Mouse (Mus musculus) heart, adult 2 months (tissue): Measurements from ENCODE around the gene Sebox.

Experiments used
- CTCF ChIP-seq: fragments of 200-600 bp; IDR thresholded peaks from 2 replicates; pipeline ENCODE4 v1.8.1; 2022; ENCODE audit warnings: antibody characterized with exemption, mild to moderate bottlenecking, moderate library complexity
- POLR2A ChIP-seq: fragments of 200-500 bp; IDR thresholded peaks from 2 replicates; pipeline ENCODE4 v1.6.1; 2011; ENCODE audit warnings: mild to moderate bottlenecking, low read depth, low read length, control low read depth; ENCODE audit not compliant: insufficient read depth

- no peak for TF ChIP-seq POLR2A
- TF ChIP-seq CTCF, result no peak
Observed at GRCm38 (mm10) chr11:78505430-78505829, 2.2 kb downstream of the Sebox start.
